Mouse (Mus musculus) C2C12 (cell line): ENCODE measurements at regions not wholly inside any gene's neighbourhood (a gene's known extent, or its start where the extent isn't known, plus 50 kb on each side); places are given as distances from the start of the nearest gene placed in this dataset.

Source experiments
- CEBPB ChIP-seq: IDR thresholded peaks from one replicate; pipeline ENCODE4 v1.6.1; 2011; ENCODE audit warnings: low read depth, mild to moderate bottlenecking, control low read depth, moderate library complexity
- CTCF ChIP-seq: IDR thresholded peaks from one replicate; pipeline ENCODE4 v1.5.1; 2011; ENCODE audit not compliant: control insufficient read depth, insufficient read depth, insufficient read length
- USF1 ChIP-seq: IDR thresholded peaks from one replicate; pipeline ENCODE4 v1.6.1; 2011; ENCODE audit warnings: low read depth, mild to moderate bottlenecking, control low read depth, moderate library complexity

DNA sequence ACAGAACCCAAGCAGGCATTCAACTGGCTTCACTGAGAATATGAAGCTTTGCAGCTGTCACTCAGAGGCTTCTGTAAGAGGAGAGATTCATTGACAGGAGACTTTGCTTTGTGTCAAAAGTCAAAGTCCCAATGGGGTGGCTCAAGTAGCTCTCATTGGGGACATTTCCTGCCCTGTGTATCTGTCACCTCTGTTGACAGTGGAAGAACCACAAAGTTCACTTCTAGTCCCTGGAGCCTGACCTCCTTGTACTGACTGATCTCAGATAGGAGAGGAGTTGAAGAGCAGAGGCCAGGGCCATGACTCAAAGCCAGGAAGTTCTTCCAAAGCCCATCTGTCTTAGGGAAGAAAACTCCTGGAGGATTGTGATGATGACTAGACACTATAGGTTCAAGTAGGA lies 191.5 kb upstream of the Gm11114 start:
- TF ChIP-seq CTCF (no peak), CEBPB (no peak), USF1 (no peak)
